Mouse (Mus musculus): Measurements from ENCODE around the gene Sox5. TPM values are rescaled to one million over a fixed set of nuclear protein-coding genes. Genes with fewer than 3 reads are reported as not detected.

The Sox5 gene
- polyA plus RNA-seq, 1 experiment from 2014 or later, result 49.3 TPM

DNA sequence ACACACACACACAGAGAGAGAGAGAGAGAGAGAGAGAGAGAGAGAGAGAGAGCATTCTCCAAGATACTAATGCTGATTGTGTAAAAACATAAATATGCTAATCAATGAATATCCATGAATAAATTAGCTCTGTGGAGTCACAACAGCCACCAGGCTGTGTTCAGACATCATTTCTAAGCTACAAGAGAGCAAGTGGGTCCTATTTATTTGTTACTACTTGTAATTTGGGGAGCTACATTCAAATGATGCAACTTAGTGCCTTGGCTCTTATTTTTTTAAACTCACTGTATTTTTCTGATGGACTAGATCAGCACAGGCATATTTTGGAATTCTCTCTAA, 877.1 kb downstream of the Sox5 start:
- no peak overlapping the region for H3K4me3 ChIP-seq
- H3K4me1 ChIP-seq, result peaks cover 14% of the 10 kb centered on the region
- no peak overlapping the region for H3K27ac ChIP-seq
- no peak overlapping the region for H3K4me2 ChIP-seq
- ATAC-seq (replicated peaks), result 0 out of 2 replicates have a peak, but pooled peaks have one; percentile 15
- H3K9ac ChIP-seq, result no peak overlapping the region
- no peaks in the 10 kb centered on the region for H3K36me3 ChIP-seq (replicated peaks)
- no peaks in the 10 kb centered on the region for H3K27me3 ChIP-seq (replicated peaks)
- H3K9me3 ChIP-seq, result no peaks in the 10 kb centered on the region

DNA sequence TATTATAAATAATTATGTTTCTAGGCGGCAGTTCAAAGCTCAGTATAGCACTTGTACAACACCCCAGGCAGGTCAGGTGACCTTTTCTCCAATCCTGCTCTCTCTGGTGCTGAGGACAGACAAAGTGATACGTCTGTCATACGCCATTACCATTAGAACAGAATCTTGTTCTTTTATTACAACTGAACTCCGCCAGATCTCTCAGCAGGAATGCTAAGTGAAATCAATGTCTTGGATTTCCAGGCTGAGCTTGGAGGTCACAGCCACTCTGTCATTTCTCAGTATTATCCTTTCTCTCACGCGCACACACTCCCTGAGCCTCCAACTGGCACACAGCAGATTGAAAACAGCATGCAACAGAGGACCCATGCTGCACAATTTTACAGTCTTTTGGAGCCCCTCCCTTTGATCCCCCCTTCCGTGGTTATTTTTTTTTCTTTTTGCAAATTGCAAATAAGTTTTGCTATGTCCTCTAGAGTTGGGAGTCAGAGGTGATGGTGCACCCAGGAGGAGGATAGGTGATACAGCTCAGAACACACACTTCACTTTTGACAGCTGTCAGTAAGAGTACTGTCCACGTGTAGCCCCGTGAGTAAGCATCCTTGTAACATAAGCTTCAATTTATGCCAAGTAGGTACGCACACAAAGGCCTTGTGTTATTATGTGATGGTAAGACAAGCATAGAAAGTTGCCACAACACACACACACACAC, 877.6 kb downstream of the Sox5 start:
- Histone ChIP-seq H3K27me3 (replicated peaks) (no peaks in the 10 kb centered on the region), H3K4me3 (no peak overlapping the region), H3K36me3 (replicated peaks) (no peaks in the 10 kb centered on the region), H3K4me1 (peaks cover 14% of the 10 kb centered on the region), H3K9ac (no peak overlapping the region), H3K9me3 (no peaks in the 10 kb centered on the region), H3K27ac (no peak overlapping the region), H3K4me2 (no peak overlapping the region)
- WGBS, result 17% methylated on average over 10 of the region's 10 CpGs
- ATAC-seq (replicated peaks), result peak; percentile 72; the same call in 1 of the 2 replicates

GRCm38 (mm10) chr6:143900871-143901270, 880.9 kb downstream of the Sox5 start:
- no peak overlapping the region for H3K9ac ChIP-seq
- no peaks in the 10 kb centered on the region for H3K27me3 ChIP-seq (replicated peaks)
- no peak overlapping the region for H3K4me3 ChIP-seq
- no peaks in the 10 kb centered on the region for H3K36me3 ChIP-seq (replicated peaks)
- no peak overlapping the region for H3K27ac ChIP-seq
- ATAC-seq (replicated peaks), result no peak
- no peaks in the 10 kb centered on the region for H3K9me3 ChIP-seq
- H3K4me1 ChIP-seq, result peaks cover 14% of the 10 kb centered on the region
- WGBS, result 87% methylated on average over 4 of the region's 4 CpGs
- no peak overlapping the region for H3K4me2 ChIP-seq

- H3K36me3 ChIP-seq (replicated peaks), result no peaks in the 10 kb centered on the region
- H3K4me2 ChIP-seq, result no peak overlapping the region
- H3K9me3 ChIP-seq, result no peaks in the 10 kb centered on the region
- H3K9ac ChIP-seq, result no peak overlapping the region
- H3K27me3 ChIP-seq (replicated peaks), result no peaks in the 10 kb centered on the region
- WGBS, result 90% methylated on average over 6 of the region's 6 CpGs
- H3K27ac ChIP-seq, result no peak overlapping the region
- H3K4me1 ChIP-seq, result no peaks in the 10 kb centered on the region
- H3K4me3 ChIP-seq, result no peak overlapping the region
- ATAC-seq (replicated peaks), result no peak
These were observed 886.7 kb downstream of the Sox5 start for GRCm38 (mm10) chr6:143895092-143895491.

DNA sequence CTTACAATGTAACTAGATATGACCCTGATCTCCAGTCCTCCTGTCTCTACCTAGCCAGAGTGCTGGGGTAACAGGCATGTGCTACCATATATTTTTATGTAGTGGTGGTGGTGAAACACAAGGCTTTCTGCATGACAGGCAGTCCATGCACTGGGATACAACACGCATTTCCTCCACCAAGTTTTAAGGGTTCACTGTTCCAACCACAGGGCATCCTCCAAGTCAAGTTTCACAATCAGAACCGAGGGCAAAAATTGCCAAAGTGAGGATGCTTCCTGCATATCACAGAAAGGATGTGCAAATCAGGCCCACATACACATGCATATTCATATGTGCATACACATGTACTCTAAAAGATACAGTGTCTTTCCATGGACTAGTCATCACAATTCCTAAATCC, 888.9 kb downstream of the Sox5 start:
- Histone ChIP-seq H3K4me3 (no peak overlapping the region), H3K4me1 (no peaks in the 10 kb centered on the region), H3K36me3 (replicated peaks) (no peaks in the 10 kb centered on the region), H3K9me3 (no peaks in the 10 kb centered on the region), H3K27ac (no peak overlapping the region), H3K27me3 (replicated peaks) (no peaks in the 10 kb centered on the region), H3K4me2 (no peak overlapping the region), H3K9ac (no peak overlapping the region)
- no peak for ATAC-seq (replicated peaks)
- 91% methylated on average over 2 of the region's 2 CpGs for WGBS

DNA sequence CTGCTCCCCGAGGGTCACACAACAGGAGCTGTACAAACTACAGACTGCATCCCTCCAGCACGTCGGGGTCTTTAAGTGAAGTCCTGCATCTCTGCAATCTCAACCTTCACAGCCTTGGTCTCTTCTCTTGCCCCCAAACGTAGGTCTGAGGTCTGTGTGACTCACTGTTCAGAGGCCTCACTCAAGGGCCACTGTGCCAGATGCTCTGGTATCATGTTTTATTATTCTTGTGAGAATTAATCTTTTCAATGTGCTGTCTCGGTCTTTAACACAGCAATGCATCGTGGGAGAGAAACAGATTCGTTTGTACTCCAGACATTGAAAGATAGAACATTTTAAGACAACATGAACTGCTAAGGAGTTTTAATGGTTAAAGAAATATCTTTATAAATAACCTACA, 893.2 kb downstream of the Sox5 start:
- Histone ChIP-seq H3K4me2 (no peak overlapping the region), H3K4me3 (no peak overlapping the region), H3K27ac (no peak overlapping the region), H3K27me3 (replicated peaks) (no peaks in the 10 kb centered on the region), H3K9me3 (no peaks in the 10 kb centered on the region), H3K9ac (no peak overlapping the region), H3K36me3 (replicated peaks) (no peaks in the 10 kb centered on the region), H3K4me1 (no peaks in the 10 kb centered on the region)
- WGBS, result 73% methylated on average over 7 of the region's 7 CpGs
- ATAC-seq (replicated peaks), result no peak

DNA sequence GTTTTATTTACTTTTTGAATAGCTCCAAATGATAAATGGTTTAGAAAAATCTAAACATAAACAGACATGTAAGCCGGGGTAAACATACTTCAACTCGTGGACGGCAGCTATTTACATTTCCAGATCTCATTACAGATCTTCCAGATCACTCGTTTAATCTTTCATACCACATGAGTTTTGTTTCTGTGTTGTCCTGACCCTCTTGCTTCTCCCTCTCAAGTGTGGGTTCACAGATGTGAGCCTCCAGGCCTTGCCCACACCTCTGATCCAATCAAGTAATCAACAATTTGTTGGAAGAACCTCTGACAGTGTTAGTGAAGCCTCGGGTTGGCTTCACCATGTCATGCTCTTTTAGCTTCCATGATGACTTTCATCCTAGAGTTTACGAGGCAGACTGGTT, 903.3 kb downstream of the Sox5 start:
- Histone ChIP-seq H3K4me3 (no peak overlapping the region), H3K36me3 (replicated peaks) (no peaks in the 10 kb centered on the region), H3K9me3 (no peaks in the 10 kb centered on the region), H3K4me1 (no peaks in the 10 kb centered on the region), H3K4me2 (no peak overlapping the region), H3K9ac (no peak overlapping the region), H3K27ac (no peak overlapping the region), H3K27me3 (replicated peaks) (no peaks in the 10 kb centered on the region)
- no peak for ATAC-seq (replicated peaks)
- WGBS, result 93% methylated on average over 6 of the region's 6 CpGs

- ATAC-seq (replicated peaks), result no peak
- Histone ChIP-seq H3K4me2 (no peak overlapping the region), H3K9me3 (no peaks in the 10 kb centered on the region), H3K4me1 (no peaks in the 10 kb centered on the region), H3K9ac (no peak overlapping the region), H3K4me3 (no peak overlapping the region), H3K27ac (no peak overlapping the region), H3K27me3 (replicated peaks) (no peaks in the 10 kb centered on the region), H3K36me3 (replicated peaks) (no peaks in the 10 kb centered on the region)
- WGBS, result 94% methylated on average over 3 of the region's 3 CpGs
These were observed 913.0 kb downstream of the Sox5 start for GRCm38 (mm10) chr6:143868790-143869189.

- ATAC-seq (replicated peaks), result no peak
- Histone ChIP-seq H3K27me3 (replicated peaks) (no peaks in the 10 kb centered on the region), H3K36me3 (replicated peaks) (no peaks in the 10 kb centered on the region), H3K9me3 (no peaks in the 10 kb centered on the region), H3K9ac (no peak overlapping the region), H3K4me3 (no peak overlapping the region), H3K4me1 (no peaks in the 10 kb centered on the region), H3K27ac (no peak overlapping the region), H3K4me2 (no peak overlapping the region)
- WGBS, result 87% methylated on average over 3 of the region's 3 CpGs
These were observed 913.6 kb downstream of the Sox5 start for GRCm38 (mm10) chr6:143868155-143868685.

GRCm38 (mm10) chr6:143867029-143867428, 914.7 kb downstream of the Sox5 start:
- no peaks in the 10 kb centered on the region for H3K4me1 ChIP-seq
- H3K36me3 ChIP-seq (replicated peaks), result no peaks in the 10 kb centered on the region
- H3K27me3 ChIP-seq (replicated peaks), result no peaks in the 10 kb centered on the region
- 66% methylated on average over 5 of the region's 5 CpGs for WGBS
- H3K9ac ChIP-seq, result no peak overlapping the region
- H3K27ac ChIP-seq, result no peak overlapping the region
- no peak overlapping the region for H3K4me2 ChIP-seq
- no peak overlapping the region for H3K4me3 ChIP-seq
- no peaks in the 10 kb centered on the region for H3K9me3 ChIP-seq
- ATAC-seq (replicated peaks), result no peak

- no peaks in the 10 kb centered on the region for H3K36me3 ChIP-seq (replicated peaks)
- WGBS, result 54% methylated on average over 9 of the region's 9 CpGs
These were observed 915.2 kb downstream of the Sox5 start for GRCm38 (mm10) chr6:143866566-143866965.

DNA sequence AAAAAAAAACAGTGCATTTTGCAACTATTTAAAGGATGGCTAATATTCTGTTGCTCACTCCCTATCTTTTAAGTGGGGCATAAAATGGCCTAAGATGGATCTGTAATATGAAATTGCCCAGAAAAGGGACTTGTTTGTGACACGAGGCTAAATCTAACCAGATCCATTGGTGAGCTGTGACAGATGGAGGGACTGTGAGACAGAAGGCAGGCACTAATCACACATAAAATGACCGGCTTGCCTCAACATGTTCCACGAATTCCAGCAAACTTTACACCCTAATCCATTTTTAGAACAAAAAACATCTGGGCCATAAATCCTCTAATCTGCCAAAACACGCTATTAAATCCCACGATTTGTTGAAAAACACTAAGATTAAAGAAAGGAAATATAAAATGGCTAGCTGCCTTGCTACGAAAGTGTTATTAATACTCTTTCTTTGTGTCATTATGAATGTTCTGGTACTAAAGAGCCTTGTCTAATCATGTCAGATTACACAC, 919.1 kb downstream of the Sox5 start:
- 51% methylated on average over 6 of the region's 6 CpGs for WGBS

More at GRCm38 (mm10) chr6:143866566-143866965, 915.2 kb downstream of the Sox5 start:
- H3K4me2 ChIP-seq, result no peak overlapping the region
- H3K4me3 ChIP-seq, result no peak overlapping the region
- H3K9me3 ChIP-seq, result no peaks in the 10 kb centered on the region
- no peak for ATAC-seq (replicated peaks)
- H3K27me3 ChIP-seq (replicated peaks), result no peaks in the 10 kb centered on the region
- H3K27ac ChIP-seq, result no peak overlapping the region
- no peaks in the 10 kb centered on the region for H3K4me1 ChIP-seq
- no peak overlapping the region for H3K9ac ChIP-seq

GRCm38 (mm10) chr6:143860036-143860435, 921.7 kb downstream of the Sox5 start:
- no peaks in the 10 kb centered on the region for H3K9me3 ChIP-seq
- H3K4me2 ChIP-seq, result no peak overlapping the region
- no peaks in the 10 kb centered on the region for H3K27me3 ChIP-seq (replicated peaks)
- H3K4me1 ChIP-seq, result peaks cover 9% of the 10 kb centered on the region; the same call in 1 of the 2 replicates
- no peak overlapping the region for H3K9ac ChIP-seq
- no peak for ATAC-seq (replicated peaks)
- no peaks in the 10 kb centered on the region for H3K36me3 ChIP-seq (replicated peaks)
- 66% methylated on average over 7 of the region's 7 CpGs for WGBS
- H3K27ac ChIP-seq, result no peak overlapping the region
- no peak overlapping the region for H3K4me3 ChIP-seq

More for the DNA sequence above, 919.1 kb downstream of the Sox5 start:
- Histone ChIP-seq H3K27ac (no peak overlapping the region), H3K4me1 (no peaks in the 10 kb centered on the region), H3K36me3 (replicated peaks) (no peaks in the 10 kb centered on the region), H3K27me3 (replicated peaks) (no peaks in the 10 kb centered on the region), H3K4me3 (no peak overlapping the region), H3K4me2 (no peak overlapping the region), H3K9me3 (no peaks in the 10 kb centered on the region), H3K9ac (no peak overlapping the region)
- ATAC-seq (replicated peaks), result no peak
